Mouse (Mus musculus): ENCODE results near the gene Tmem40. TPM values are rescaled to one million over a fixed set of nuclear protein-coding genes. Genes with fewer than 3 reads are reported as not detected.

The Tmem40 gene
- total and polyA plus RNA-seq, 3 experiments = 0.92 to 2.4 TPM; not detected in 1

DNA sequence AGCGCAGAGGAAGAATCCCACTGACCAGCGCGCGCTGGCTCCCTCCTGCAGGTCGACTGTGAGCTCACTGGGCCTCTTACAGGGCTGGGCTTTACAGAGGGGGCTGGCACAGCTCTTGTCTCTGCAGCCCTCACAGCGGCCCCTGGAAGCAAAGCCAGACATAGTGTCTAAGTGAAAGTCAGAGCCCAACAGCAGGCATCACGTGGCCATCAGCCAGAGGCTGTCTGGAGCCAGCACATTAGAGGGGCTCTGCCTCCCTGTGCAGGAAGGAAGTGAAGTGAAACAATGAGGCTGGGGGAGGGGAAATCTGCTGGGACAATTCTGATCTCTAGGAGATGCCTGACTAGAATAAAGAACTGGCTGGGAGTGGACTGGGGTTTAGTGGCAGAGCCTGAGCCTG is 2.0 kb upstream of the Tmem40 start:
- no peak overlapping the region for H3K4me3 ChIP-seq
- H3K9ac ChIP-seq (ENCODE audit: low read depth, low read length) = peak overlapping the region; percentile 46; the same call in 1 of the 2 replicates
- TF ChIP-seq POLR2A (IDR thresholded peaks at IDR 0.05; ENCODE audit: insufficient read depth, low read depth, low read length) = 0 out of 2 replicates have a peak, but pooled peaks have one; percentile 24
- no peak for TF ChIP-seq CTCF (IDR thresholded peaks at IDR 0.05)
- no peak for TF ChIP-seq EP300 (IDR thresholded peaks at IDR 0.05; ENCODE audit: insufficient read depth, low read depth, low read length)
- peak; percentile 56 to 67 for DNase-seq
- peaks cover 12% of the 10 kb centered on the region for H3K4me1 ChIP-seq (ENCODE audit: control insufficient read depth, insufficient read depth, low read length)
- intact Hi-C loops (cut with DNase I) = no loop called here
- no peaks in the 10 kb centered on the region for H3K36me3 ChIP-seq (ENCODE audit: control insufficient read depth, insufficient read depth, low read length)
- peak overlapping the region; percentile 42; the same call in 1 of the 2 replicates for H3K27ac ChIP-seq
- WGBS = 15% methylated on average over 7 of the region's 7 CpGs
- H3K79me2 ChIP-seq (replicated peaks; ENCODE audit: control insufficient read depth, insufficient read depth, low read length) = no peaks in the 10 kb centered on the region
- H3K27me3 ChIP-seq (ENCODE audit: control insufficient read depth, insufficient read depth, low read length) = no peaks in the 10 kb centered on the region

- 35% methylated on average over 4 of the region's 4 CpGs for WGBS
- Histone ChIP-seq H3K4me3 (no peak overlapping the region), H3K27ac (no peak overlapping the region), H3K79me2 (replicated peaks; ENCODE audit: control insufficient read depth, insufficient read depth, low read length) (no peaks in the 10 kb centered on the region), H3K36me3 (ENCODE audit: control insufficient read depth, insufficient read depth, low read length) (no peaks in the 10 kb centered on the region), H3K27me3 (ENCODE audit: control insufficient read depth, insufficient read depth, low read length) (no peaks in the 10 kb centered on the region), H3K9ac (ENCODE audit: low read depth, low read length) (no peak overlapping the region), H3K4me1 (ENCODE audit: control insufficient read depth, insufficient read depth, low read length) (peaks cover 3% of the 10 kb centered on the region; the same call in 1 of the 2 replicates)
- intact Hi-C loops (cut with DNase I) = no loop called here
- DNase-seq = no peak
- no peak for TF ChIP-seq CTCF (IDR thresholded peaks at IDR 0.05)
- no peak for TF ChIP-seq POLR2A (IDR thresholded peaks at IDR 0.05; ENCODE audit: insufficient read depth, low read depth, low read length)
Observed at GRCm38 (mm10) chr6:115760982-115761381, 1.2 kb downstream of the Tmem40 start.

DNA sequence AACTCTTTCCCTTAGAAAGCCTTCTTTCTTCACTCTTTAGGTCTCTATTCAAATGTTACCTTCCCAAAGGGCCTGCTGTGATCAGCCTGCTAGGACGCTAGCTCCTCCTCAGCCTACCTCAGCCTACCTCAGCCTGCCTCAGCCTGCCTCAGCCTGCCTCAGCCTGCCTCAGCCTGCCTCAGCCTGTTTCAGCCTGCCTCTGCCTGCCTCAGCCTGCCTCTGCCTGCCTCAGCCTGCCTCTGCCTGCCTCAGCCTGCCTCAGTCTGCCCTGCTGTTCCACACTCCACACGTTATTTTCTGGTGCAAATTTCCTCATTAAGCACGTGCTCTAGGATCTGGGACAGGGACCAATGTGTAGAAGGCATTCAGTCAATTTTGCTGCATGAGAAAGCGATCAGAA is 2.1 kb downstream of the Tmem40 start:
- Histone ChIP-seq H3K36me3 (ENCODE audit: control insufficient read depth, insufficient read depth, low read length) (no peaks in the 10 kb centered on the region), H3K4me3 (no peak overlapping the region), H3K4me1 (ENCODE audit: control insufficient read depth, insufficient read depth, low read length) (peaks cover 2% of the 10 kb centered on the region; the same call in 1 of the 2 replicates), H3K27ac (no peak overlapping the region), H3K9ac (ENCODE audit: low read depth, low read length) (no peak overlapping the region), H3K27me3 (ENCODE audit: control insufficient read depth, insufficient read depth, low read length) (no peaks in the 10 kb centered on the region), H3K79me2 (replicated peaks; ENCODE audit: control insufficient read depth, insufficient read depth, low read length) (no peaks in the 10 kb centered on the region)
- no peak for DNase-seq
- WGBS = 93% methylated on average over 4 of the region's 4 CpGs
- no peak for TF ChIP-seq CTCF (IDR thresholded peaks at IDR 0.05)
- TF ChIP-seq EP300 (IDR thresholded peaks at IDR 0.05; ENCODE audit: insufficient read depth, low read depth, low read length) = no peak
- intact Hi-C loops (cut with DNase I) = no loop called here

DNA sequence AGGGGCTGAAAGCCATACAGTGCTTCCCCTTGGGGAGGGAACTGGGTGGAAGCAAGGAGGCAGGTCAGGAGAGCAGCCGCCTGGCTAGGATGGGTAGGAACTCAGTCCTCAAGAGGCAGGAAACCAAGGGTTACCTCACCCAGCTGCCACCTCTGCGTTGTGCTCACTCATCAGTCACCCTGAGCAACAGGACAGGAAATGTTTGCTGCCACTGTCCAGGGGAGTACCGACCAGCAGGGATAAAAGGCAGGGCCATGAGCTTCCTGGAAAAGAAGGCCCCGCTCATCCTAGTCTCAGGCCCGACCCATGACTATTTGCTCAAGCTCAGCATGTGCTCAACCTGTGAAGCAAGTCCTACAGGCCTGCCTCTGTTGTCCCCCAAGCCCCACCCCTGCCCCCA is 2.7 kb downstream of the Tmem40 start:
- Histone ChIP-seq H3K4me1 (ENCODE audit: control insufficient read depth, insufficient read depth, low read length) (peaks cover 2% of the 10 kb centered on the region; the same call in 1 of the 2 replicates), H3K79me2 (replicated peaks; ENCODE audit: control insufficient read depth, insufficient read depth, low read length) (no peaks in the 10 kb centered on the region), H3K4me3 (no peak overlapping the region), H3K9ac (ENCODE audit: low read depth, low read length) (no peak overlapping the region), H3K27me3 (ENCODE audit: control insufficient read depth, insufficient read depth, low read length) (no peaks in the 10 kb centered on the region), H3K36me3 (ENCODE audit: control insufficient read depth, insufficient read depth, low read length) (no peaks in the 10 kb centered on the region), H3K27ac (no peak overlapping the region)
- DNase-seq = no peak
- 44% methylated on average over 5 of the region's 5 CpGs for WGBS
- TF ChIP-seq EP300 (IDR thresholded peaks at IDR 0.05; ENCODE audit: insufficient read depth, low read depth, low read length) (no peak), CTCF (IDR thresholded peaks at IDR 0.05) (no peak), POLR2A (IDR thresholded peaks at IDR 0.05; ENCODE audit: insufficient read depth, low read depth, low read length) (no peak)
- intact Hi-C loops (cut with DNase I) = no loop called here

DNA sequence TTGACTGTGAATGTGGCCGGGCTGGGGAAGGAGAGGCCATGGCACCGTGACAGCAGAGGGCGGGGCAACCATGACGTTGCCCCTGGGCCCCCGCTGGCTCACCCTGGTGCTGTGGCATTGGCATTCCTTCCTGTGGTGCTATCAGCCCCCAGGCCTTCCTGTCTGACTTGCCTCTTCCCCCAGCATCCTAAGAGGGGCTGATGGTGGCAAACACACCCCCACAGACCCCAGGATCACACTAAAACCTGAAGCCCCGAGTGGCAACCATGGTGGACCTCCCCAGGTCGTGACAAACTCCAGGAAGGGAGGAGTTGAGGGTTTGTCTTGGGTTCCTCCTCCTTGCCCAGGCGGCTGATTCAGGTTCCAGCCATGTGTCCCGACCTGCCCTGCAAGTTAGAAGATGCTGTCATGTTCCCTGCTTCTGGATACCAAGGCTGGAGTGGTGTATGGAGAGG is 3.2 kb downstream of the Tmem40 start:
- no peaks in the 10 kb centered on the region for H3K36me3 ChIP-seq (ENCODE audit: control insufficient read depth, insufficient read depth, low read length)
- DNase-seq = no peak
- H3K79me2 ChIP-seq (replicated peaks; ENCODE audit: control insufficient read depth, insufficient read depth, low read length) = no peaks in the 10 kb centered on the region
- H3K27me3 ChIP-seq (ENCODE audit: control insufficient read depth, insufficient read depth, low read length) = no peaks in the 10 kb centered on the region
- H3K4me3 ChIP-seq = no peak overlapping the region
- WGBS = 40% methylated on average over 9 of the region's 9 CpGs
- peaks cover 2% of the 10 kb centered on the region; the same call in 1 of the 2 replicates for H3K4me1 ChIP-seq (ENCODE audit: control insufficient read depth, insufficient read depth, low read length)
- H3K27ac ChIP-seq = no peak overlapping the region
- no peak overlapping the region for H3K9ac ChIP-seq (ENCODE audit: low read depth, low read length)
- intact Hi-C loops (cut with DNase I) = no loop called here
- TF ChIP-seq POLR2A (IDR thresholded peaks at IDR 0.05; ENCODE audit: insufficient read depth, low read depth, low read length) (no peak), EP300 (IDR thresholded peaks at IDR 0.05; ENCODE audit: insufficient read depth, low read depth, low read length) (no peak), CTCF (IDR thresholded peaks at IDR 0.05) (no peak)

DNA sequence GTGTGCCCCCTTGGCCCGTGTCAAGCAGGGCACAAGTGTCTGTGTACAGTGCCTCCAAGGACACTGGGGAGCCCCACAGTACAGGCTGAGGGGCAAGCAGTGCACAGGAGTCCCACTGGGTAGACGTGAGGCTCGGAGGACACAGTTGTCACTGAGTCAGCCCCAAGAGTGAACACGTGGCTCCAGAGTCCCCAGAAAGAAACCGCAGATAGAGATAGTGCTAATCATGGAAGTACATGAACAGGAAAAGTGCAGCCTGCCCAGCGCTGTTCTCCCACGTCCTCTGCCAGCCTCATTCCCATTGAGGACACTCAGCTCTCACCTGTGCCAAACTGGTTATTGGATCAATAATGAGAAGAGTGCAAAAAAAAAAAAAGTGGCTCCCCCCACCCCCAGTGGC is 6.7 kb downstream of the Tmem40 start:
- Histone ChIP-seq H3K27me3 (ENCODE audit: control insufficient read depth, insufficient read depth, low read length) (no peaks in the 10 kb centered on the region), H3K27ac (no peak overlapping the region), H3K4me3 (no peak overlapping the region), H3K79me2 (replicated peaks; ENCODE audit: control insufficient read depth, insufficient read depth, low read length) (no peaks in the 10 kb centered on the region), H3K9ac (ENCODE audit: low read depth, low read length) (no peak overlapping the region), H3K36me3 (ENCODE audit: control insufficient read depth, insufficient read depth, low read length) (no peaks in the 10 kb centered on the region), H3K4me1 (ENCODE audit: control insufficient read depth, insufficient read depth, low read length) (no peaks in the 10 kb centered on the region)
- TF ChIP-seq CTCF (IDR thresholded peaks at IDR 0.05) (no peak), POLR2A (IDR thresholded peaks at IDR 0.05; ENCODE audit: insufficient read depth, low read depth, low read length) (no peak), EP300 (IDR thresholded peaks at IDR 0.05; ENCODE audit: insufficient read depth, low read depth, low read length) (no peak)
- intact Hi-C loops (cut with DNase I) = no loop called here
- DNase-seq = no peak
- 37% methylated on average over 7 of the region's 7 CpGs for WGBS
